Mouse (Mus musculus): ENCODE measurements around the gene ccdc198. TPM values are rescaled to one million over a fixed set of nuclear protein-coding genes. Genes with fewer than 3 reads are reported as not detected.

ccdc198 gene
- total and polyA plus RNA-seq, 3 experiments, result not detected

- H3K27me3 ChIP-seq (replicated peaks), result no peaks in the 10 kb centered on the region
- TF ChIP-seq SIN3A (IDR thresholded peaks at IDR 0.05; ENCODE audit: low read length) (no peak), TCF12 (IDR thresholded peaks at IDR 0.05; ENCODE audit: low read depth, low read length) (no peak), IRF4 (IDR thresholded peaks at IDR 0.05; ENCODE audit: low read depth, low read length) (no peak), GABPA (IDR thresholded peaks at IDR 0.05; ENCODE audit: insufficient replicate concordance, low read depth, low read length) (no peak), USF1 (IDR thresholded peaks at IDR 0.05; ENCODE audit: low read depth, low read length) (no peak), MXI1 (IDR thresholded peaks at IDR 0.05; ENCODE audit: low read depth, low read length) (no peak), BHLHE40 (IDR thresholded peaks at IDR 0.05; ENCODE audit: low read depth, low read length) (no peak), RCOR1 (conservative IDR thresholded peaks at IDR 0.05; ENCODE audit: low read depth, low read length) (no peak), KAT2A (IDR thresholded peaks at IDR 0.05; ENCODE audit: insufficient replicate concordance, low read length) (no peak), E2F4 (IDR thresholded peaks at IDR 0.05; ENCODE audit: insufficient replicate concordance, low read depth, low read length) (no peak), MEF2A (IDR thresholded peaks at IDR 0.05; ENCODE audit: borderline replicate concordance, low read depth, low read length) (no peak), ZMIZ1 (IDR thresholded peaks at IDR 0.05; ENCODE audit: low read depth, low read length) (no peak), USF2 (conservative IDR thresholded peaks at IDR 0.05; ENCODE audit: low read depth, low read length) (no peak), NELFE (IDR thresholded peaks at IDR 0.05; ENCODE audit: low read depth, low read length) (no peak), CHD2 (IDR thresholded peaks at IDR 0.05; ENCODE audit: low read length) (no peak), POLR2AphosphoS2 (IDR thresholded peaks at IDR 0.05; ENCODE audit: low read depth, low read length) (no peak), POLR2A (IDR thresholded peaks at IDR 0.05; ENCODE audit: low read depth, low read length) (no peak)
- H3K36me3 ChIP-seq (replicated peaks in 1 of 2; ENCODE audit: control insufficient read depth in 1 of 2, insufficient read depth in 1 of 2, low read length in 1 of 2), result no peaks in the 10 kb centered on the region
- no peak for DNase-seq (ENCODE audit: extremely low read depth)
- no peaks in the 10 kb centered on the region for H3K79me2 ChIP-seq (replicated peaks; ENCODE audit: control insufficient read depth, extremely low read depth, insufficient read depth, poor library complexity, severe bottlenecking)
- peaks cover 0 to 4% of the 10 kb centered on the region in 2 experiments; a peak in 1 of 4 replicates for H3K4me1 ChIP-seq (ENCODE audit: control insufficient read depth in 1 of 2, insufficient read depth in 2 of 2)
- H3K9ac ChIP-seq (ENCODE audit: insufficient read depth, low read depth), result no peak overlapping the region
- dilution Hi-C loops (cut with MboI; ENCODE audit: extremely low pct_ligation_motif_present, extremely low pct_unique_long_range_greater_than_20kb, low sequenced_read_pairs) (no loop called here), in situ Hi-C loops (cut with MboI; ENCODE audit: low pct_ligation_motif_present, low pct_unique_long_range_greater_than_20kb, low sequenced_read_pairs) (no loop called here)
- H3K27ac ChIP-seq (ENCODE audit: insufficient read depth, low read depth), result no peak overlapping the region
- no peak overlapping the region for H3K4me3 ChIP-seq (replicated peaks in 1 of 3; ENCODE audit: low read depth in 2 of 3, low read length in 2 of 3, poor library complexity in 1 of 3)
- H3K4me2 ChIP-seq (ENCODE audit: insufficient read depth, low read depth, poor library complexity, severe bottlenecking), result no peak overlapping the region
- no peaks in the 10 kb centered on the region for H3K9me3 ChIP-seq (replicated peaks; ENCODE audit: low read length)
These were observed 44.0 kb downstream of the ccdc198 start for GRCm38 (mm10) chr14:49201073-49201778.

- Histone ChIP-seq H3K27ac (ENCODE audit: insufficient read depth, low read depth) (no peak overlapping the region), H3K9ac (ENCODE audit: insufficient read depth, low read depth) (no peak overlapping the region), H3K36me3 (replicated peaks in 1 of 2; ENCODE audit: control insufficient read depth in 1 of 2, insufficient read depth in 1 of 2, low read length in 1 of 2) (peaks cover 0 to 4% of the 10 kb centered on the region in 2 experiments), H3K4me3 (replicated peaks in 1 of 3; ENCODE audit: low read depth in 2 of 3, low read length in 2 of 3, poor library complexity in 1 of 3) (no peak overlapping the region), H3K4me1 (ENCODE audit: control insufficient read depth in 1 of 2, insufficient read depth in 2 of 2) (peaks cover 0 to 4% of the 10 kb centered on the region in 2 experiments; a peak in 1 of 4 replicates), H3K9me3 (replicated peaks; ENCODE audit: low read length) (no peaks in the 10 kb centered on the region), H3K27me3 (replicated peaks) (no peaks in the 10 kb centered on the region), H3K79me2 (replicated peaks; ENCODE audit: control insufficient read depth, extremely low read depth, insufficient read depth, poor library complexity, severe bottlenecking) (no peaks in the 10 kb centered on the region), H3K4me2 (ENCODE audit: insufficient read depth, low read depth, poor library complexity, severe bottlenecking) (no peak overlapping the region)
- no peak for DNase-seq (ENCODE audit: extremely low read depth)
- in situ Hi-C loops (cut with MboI; ENCODE audit: low pct_ligation_motif_present, low pct_unique_long_range_greater_than_20kb, low sequenced_read_pairs), result no loop called here
- no peak for TF ChIP-seq JUN (IDR thresholded peaks at IDR 0.05; ENCODE audit: insufficient read depth, low read depth, low read length)
- no peak for TF ChIP-seq ETS1 (conservative IDR thresholded peaks at IDR 0.05; ENCODE audit: low read depth, low read length)
- TF ChIP-seq MAFK (IDR thresholded peaks at IDR 0.05; ENCODE audit: insufficient replicate concordance, low read length), result no peak
- no peak for TF ChIP-seq HCFC1 (IDR thresholded peaks at IDR 0.05; ENCODE audit: low read depth, low read length)
- TF ChIP-seq KAT2A (IDR thresholded peaks at IDR 0.05; ENCODE audit: insufficient replicate concordance, low read length), result no peak
- no peak for TF ChIP-seq ELF1 (IDR thresholded peaks at IDR 0.05; ENCODE audit: low read depth, low read length)
- TF ChIP-seq E2F4 (IDR thresholded peaks at IDR 0.05; ENCODE audit: insufficient replicate concordance, low read depth, low read length), result no peak
- TF ChIP-seq SMC3 (IDR thresholded peaks at IDR 0.05; ENCODE audit: low read depth, low read length), result no peak
- TF ChIP-seq RAD21 (IDR thresholded peaks at IDR 0.05; ENCODE audit: low read depth, low read length), result no peak
- TF ChIP-seq RCOR1 (conservative IDR thresholded peaks at IDR 0.05; ENCODE audit: low read depth, low read length), result no peak
- dilution Hi-C loops (cut with MboI; ENCODE audit: extremely low pct_ligation_motif_present, extremely low pct_unique_long_range_greater_than_20kb, low sequenced_read_pairs), result no loop called here
These were observed 48.2 kb downstream of the ccdc198 start for GRCm38 (mm10) chr14:49197031-49197527.
